Mouse (Mus musculus): Measurements from ENCODE around the gene Usp2. TPM values are rescaled to one million over a fixed set of nuclear protein-coding genes. Genes with fewer than 3 reads are reported as not detected.

Gene Usp2
- polyA plus RNA-seq, 1 experiment, result 597 TPM

DNA sequence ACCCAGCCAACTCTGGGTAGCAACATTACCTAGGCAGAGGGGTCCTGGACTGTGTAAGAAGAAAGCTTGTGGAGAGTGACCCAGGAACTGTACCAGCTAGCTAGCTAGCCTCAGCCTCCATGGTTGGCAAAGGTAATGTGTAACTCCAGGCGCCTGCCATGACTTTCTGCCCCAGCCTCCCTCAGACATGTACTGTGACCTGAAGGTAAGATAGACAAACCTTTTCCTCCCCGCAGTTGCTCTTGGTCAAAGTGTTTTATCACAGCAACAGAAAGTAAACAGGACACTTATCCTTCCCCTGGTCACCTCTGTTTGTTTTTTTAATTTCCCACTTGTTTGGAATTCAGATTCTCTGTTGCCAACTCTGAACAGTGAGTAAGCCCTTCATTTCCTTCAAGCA, 47.6 kb downstream of the Usp2 start:
- TF ChIP-seq POLR2A (IDR thresholded peaks at IDR 0.05; ENCODE audit: control insufficient read depth, low read depth, low read length) (no peak), CTCF (IDR thresholded peaks at IDR 0.05; ENCODE audit: control insufficient read depth, insufficient read depth, insufficient replicate concordance, low read depth, low read length) (no peak)
- Histone ChIP-seq H3K36me3 (ENCODE audit: control insufficient read depth, insufficient read depth, low read length) (no peaks in the 10 kb centered on the region; the same call in 1 of the 2 replicates), H3K27ac (ENCODE audit: control insufficient read depth, insufficient read depth, low read depth, low read length) (no peak overlapping the region), H3K4me1 (ENCODE audit: control insufficient read depth, insufficient read depth, low read length) (peaks cover 3% of the 10 kb centered on the region), H3K4me3 (ENCODE audit: control insufficient read depth, low read depth, low read length) (peak overlapping the region; percentile 89; the same call in 1 of the 2 replicates), H3K27me3 (ENCODE audit: control insufficient read depth, insufficient read depth, low read length) (no peaks in the 10 kb centered on the region)

DNA sequence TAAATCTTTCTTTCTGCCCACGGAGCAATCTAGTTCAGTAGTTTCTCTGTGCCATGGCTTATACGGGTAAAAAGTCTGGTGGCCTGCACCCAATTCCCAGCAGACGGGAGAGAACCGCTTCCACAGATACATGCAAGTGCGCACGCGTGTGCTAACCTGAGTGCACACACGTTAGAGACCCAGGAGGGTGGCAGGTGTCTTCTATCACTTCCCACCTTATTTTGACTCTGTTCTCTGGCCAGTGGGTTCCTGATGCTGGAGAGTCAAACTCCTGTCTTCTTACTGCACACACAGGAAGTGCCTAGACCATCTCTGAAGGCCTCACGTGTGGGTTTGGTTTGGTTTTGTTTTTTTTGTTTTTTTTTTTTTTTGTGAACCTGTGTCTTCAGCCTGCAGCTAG, 48.8 kb downstream of the Usp2 start:
- no peak overlapping the region for H3K27ac ChIP-seq (ENCODE audit: control insufficient read depth, insufficient read depth, low read depth, low read length)
- no peak for TF ChIP-seq POLR2A (IDR thresholded peaks at IDR 0.05; ENCODE audit: control insufficient read depth, low read depth, low read length)
- no peak for TF ChIP-seq CTCF (IDR thresholded peaks at IDR 0.05; ENCODE audit: control insufficient read depth, insufficient read depth, insufficient replicate concordance, low read depth, low read length)
- no peak overlapping the region; the same call in 1 of the 2 replicates for H3K4me3 ChIP-seq (ENCODE audit: control insufficient read depth, low read depth, low read length)
- H3K27me3 ChIP-seq (ENCODE audit: control insufficient read depth, insufficient read depth, low read length), result no peaks in the 10 kb centered on the region
- peaks cover 3% of the 10 kb centered on the region for H3K4me1 ChIP-seq (ENCODE audit: control insufficient read depth, insufficient read depth, low read length)
- H3K36me3 ChIP-seq (ENCODE audit: control insufficient read depth, insufficient read depth, low read length), result no peaks in the 10 kb centered on the region

DNA sequence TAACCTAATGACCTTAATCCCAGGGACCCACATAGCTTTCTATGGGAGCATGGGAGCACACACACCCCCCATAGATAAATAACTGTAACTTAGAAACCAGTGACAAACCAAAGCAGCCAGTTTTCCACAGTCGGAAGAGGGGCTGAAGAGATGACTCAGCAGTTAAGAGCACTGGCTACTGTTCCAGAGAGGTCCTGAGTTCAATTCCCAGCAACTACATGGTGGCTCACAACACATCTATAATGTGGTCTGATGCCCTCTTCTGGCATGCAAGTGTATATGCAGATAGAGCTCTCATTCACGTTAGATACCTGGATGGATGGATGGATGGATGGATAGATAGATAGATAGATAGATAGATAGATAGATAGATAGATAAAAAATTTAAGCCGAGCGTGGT, 49.4 kb downstream of the Usp2 start:
- no peak overlapping the region for H3K4me3 ChIP-seq (ENCODE audit: control insufficient read depth, low read depth, low read length)
- H3K27ac ChIP-seq (ENCODE audit: control insufficient read depth, insufficient read depth, low read depth, low read length), result no peak overlapping the region
- H3K4me1 ChIP-seq (ENCODE audit: control insufficient read depth, insufficient read depth, low read length), result peaks cover 3% of the 10 kb centered on the region
- no peak for TF ChIP-seq POLR2A (IDR thresholded peaks at IDR 0.05; ENCODE audit: control insufficient read depth, low read depth, low read length)
- no peak for TF ChIP-seq CTCF (IDR thresholded peaks at IDR 0.05; ENCODE audit: control insufficient read depth, insufficient read depth, insufficient replicate concordance, low read depth, low read length)
- H3K27me3 ChIP-seq (ENCODE audit: control insufficient read depth, insufficient read depth, low read length), result no peaks in the 10 kb centered on the region
- H3K36me3 ChIP-seq (ENCODE audit: control insufficient read depth, insufficient read depth, low read length), result no peaks in the 10 kb centered on the region

DNA sequence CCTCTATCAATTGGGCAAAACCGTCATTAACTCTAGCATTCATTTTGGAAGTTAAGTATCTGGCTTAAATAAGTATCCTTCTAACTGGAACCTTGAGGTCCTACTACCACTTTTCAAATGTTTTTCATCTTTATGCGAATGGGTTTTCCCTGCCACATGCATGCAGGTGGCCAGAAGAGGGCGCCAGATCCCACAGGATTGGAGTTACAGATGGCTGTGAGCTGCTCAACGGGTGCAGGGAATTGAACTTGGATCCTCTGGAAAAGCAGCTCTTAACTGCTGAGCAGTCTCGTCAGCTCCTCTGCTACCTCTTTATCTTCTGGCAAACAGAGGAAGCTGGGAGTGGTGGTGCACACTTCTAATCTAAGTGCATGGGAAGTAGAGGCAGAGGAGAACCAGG, 52.2 kb downstream of the Usp2 start:
- Histone ChIP-seq H3K36me3 (ENCODE audit: control insufficient read depth, insufficient read depth, low read length) (no peaks in the 10 kb centered on the region), H3K4me1 (ENCODE audit: control insufficient read depth, insufficient read depth, low read length) (peaks cover 3% of the 10 kb centered on the region), H3K27me3 (ENCODE audit: control insufficient read depth, insufficient read depth, low read length) (no peaks in the 10 kb centered on the region), H3K27ac (ENCODE audit: control insufficient read depth, insufficient read depth, low read depth, low read length) (no peak overlapping the region), H3K4me3 (ENCODE audit: control insufficient read depth, low read depth, low read length) (no peak overlapping the region)
- TF ChIP-seq CTCF (IDR thresholded peaks at IDR 0.05; ENCODE audit: control insufficient read depth, insufficient read depth, insufficient replicate concordance, low read depth, low read length), result peak; percentile 74; the same call in 1 of the 2 replicates
- no peak for TF ChIP-seq POLR2A (IDR thresholded peaks at IDR 0.05; ENCODE audit: control insufficient read depth, low read depth, low read length)

DNA sequence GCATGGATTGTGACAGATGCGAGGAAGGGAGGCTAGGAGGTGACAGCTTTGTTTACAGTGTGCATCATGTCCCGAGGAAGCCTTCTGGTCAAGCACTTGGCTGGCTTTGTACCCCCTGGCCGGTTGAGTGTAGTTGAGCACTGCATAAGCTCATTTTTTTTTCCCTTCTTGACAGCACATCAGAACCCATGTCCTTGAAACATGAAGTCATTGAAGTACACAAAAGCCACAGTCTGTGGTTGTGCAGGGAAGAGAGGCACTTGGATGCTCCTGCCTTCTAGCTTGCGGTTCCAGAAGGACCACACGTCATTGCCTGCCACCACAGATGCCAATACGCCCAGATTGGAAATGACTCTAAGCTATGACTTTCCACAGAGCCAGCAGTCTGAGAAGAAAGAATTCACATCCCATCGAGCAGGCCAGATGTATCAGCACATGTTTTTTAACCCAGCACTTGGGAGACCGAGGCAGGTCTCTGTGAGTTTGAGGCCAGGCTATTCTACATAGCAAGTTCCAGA, 53.2 kb downstream of the Usp2 start:
- TF ChIP-seq CTCF (IDR thresholded peaks at IDR 0.05; ENCODE audit: control insufficient read depth, insufficient read depth, insufficient replicate concordance, low read depth, low read length), result no peak
- no peak for TF ChIP-seq POLR2A (IDR thresholded peaks at IDR 0.05; ENCODE audit: control insufficient read depth, low read depth, low read length)
- H3K27ac ChIP-seq (ENCODE audit: control insufficient read depth, insufficient read depth, low read depth, low read length), result no peak overlapping the region
- peaks cover 3% of the 10 kb centered on the region for H3K4me1 ChIP-seq (ENCODE audit: control insufficient read depth, insufficient read depth, low read length)
- H3K36me3 ChIP-seq (ENCODE audit: control insufficient read depth, insufficient read depth, low read length), result no peaks in the 10 kb centered on the region
- H3K4me3 ChIP-seq (ENCODE audit: control insufficient read depth, low read depth, low read length), result no peak overlapping the region
- no peaks in the 10 kb centered on the region for H3K27me3 ChIP-seq (ENCODE audit: control insufficient read depth, insufficient read depth, low read length)

DNA sequence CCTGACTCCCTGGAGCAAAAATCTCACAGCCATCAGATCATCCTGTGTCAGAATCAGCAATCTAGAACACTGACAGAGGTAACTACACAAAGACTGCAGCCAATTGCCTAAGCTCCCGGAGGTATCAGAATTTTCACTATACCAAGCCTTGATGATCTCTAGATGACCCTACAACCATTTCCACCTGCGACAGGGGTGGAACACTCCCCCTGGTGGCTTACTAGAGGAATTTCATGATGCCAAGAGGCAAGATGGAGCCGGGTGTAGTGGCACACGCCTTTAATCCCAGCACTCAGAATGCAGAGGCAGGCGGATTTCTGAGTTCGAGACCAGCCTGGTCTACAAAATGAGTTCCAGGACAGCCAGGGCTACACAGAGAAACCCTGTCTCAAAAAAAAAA, 57.5 kb downstream of the Usp2 start:
- no peaks in the 10 kb centered on the region for H3K27me3 ChIP-seq (ENCODE audit: control insufficient read depth, insufficient read depth, low read length)
- no peaks in the 10 kb centered on the region; the same call in 1 of the 2 replicates for H3K4me1 ChIP-seq (ENCODE audit: control insufficient read depth, insufficient read depth, low read length)
- H3K36me3 ChIP-seq (ENCODE audit: control insufficient read depth, insufficient read depth, low read length), result no peaks in the 10 kb centered on the region
- TF ChIP-seq POLR2A (IDR thresholded peaks at IDR 0.05; ENCODE audit: control insufficient read depth, low read depth, low read length), result no peak
- TF ChIP-seq CTCF (IDR thresholded peaks at IDR 0.05; ENCODE audit: control insufficient read depth, insufficient read depth, insufficient replicate concordance, low read depth, low read length), result peak; percentile 41; the same call in 1 of the 2 replicates
- no peak overlapping the region for H3K27ac ChIP-seq (ENCODE audit: control insufficient read depth, insufficient read depth, low read depth, low read length)
- no peak overlapping the region for H3K4me3 ChIP-seq (ENCODE audit: control insufficient read depth, low read depth, low read length)

DNA sequence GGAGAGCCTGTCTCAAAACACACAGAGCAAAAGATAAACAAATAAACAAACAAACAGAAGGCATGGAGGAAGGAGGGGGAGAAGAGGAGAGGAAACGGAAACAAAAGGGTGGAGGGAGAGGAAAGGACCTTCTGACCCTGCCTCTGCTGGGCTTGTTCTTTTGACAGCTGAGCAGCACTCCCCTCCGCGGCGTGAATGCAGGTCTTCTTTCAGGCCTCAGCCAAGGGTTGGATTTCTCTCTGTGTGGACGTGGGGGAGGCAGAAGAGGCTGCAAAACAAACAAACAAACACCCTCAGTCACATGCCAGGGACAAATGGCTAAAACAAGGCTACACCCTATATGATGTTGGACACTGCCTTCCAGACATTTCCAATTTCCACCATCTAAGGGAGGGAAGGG, 58.2 kb downstream of the Usp2 start:
- TF ChIP-seq CTCF (IDR thresholded peaks at IDR 0.05; ENCODE audit: control insufficient read depth, insufficient read depth, insufficient replicate concordance, low read depth, low read length) (no peak), POLR2A (IDR thresholded peaks at IDR 0.05; ENCODE audit: control insufficient read depth, low read depth, low read length) (no peak)
- H3K27ac ChIP-seq (ENCODE audit: control insufficient read depth, insufficient read depth, low read depth, low read length), result no peak overlapping the region
- H3K4me1 ChIP-seq (ENCODE audit: control insufficient read depth, insufficient read depth, low read length), result peaks cover 6% of the 10 kb centered on the region
- no peaks in the 10 kb centered on the region for H3K27me3 ChIP-seq (ENCODE audit: control insufficient read depth, insufficient read depth, low read length)
- H3K4me3 ChIP-seq (ENCODE audit: control insufficient read depth, low read depth, low read length), result no peak overlapping the region
- H3K36me3 ChIP-seq (ENCODE audit: control insufficient read depth, insufficient read depth, low read length), result no peaks in the 10 kb centered on the region
